Mouse (Mus musculus): Measurements from ENCODE around the gene Dnah17.

Gene Dnah17

GRCm38 (mm10) chr11:118085176-118085575 is 45.3 kb downstream of the Dnah17 start:
- DNase-seq, result no peak

GRCm38 (mm10) chr11:118084266-118084665 is 46.2 kb downstream of the Dnah17 start:
- no peak for DNase-seq

GRCm38 (mm10) chr11:118083811-118084210 is 46.6 kb downstream of the Dnah17 start:
- peak; percentile 45 to 88 for DNase-seq

GRCm38 (mm10) chr11:118082294-118082693 is 48.1 kb downstream of the Dnah17 start:
- DNase-seq, result no peak

- no peak for DNase-seq
These were observed 50.7 kb downstream of the Dnah17 start for GRCm38 (mm10) chr11:118079750-118080149.

GRCm38 (mm10) chr11:118076929-118077328 is 53.5 kb downstream of the Dnah17 start:
- DNase-seq, result peak; percentile 27 to 35

GRCm38 (mm10) chr11:118075035-118075522 is 55.4 kb downstream of the Dnah17 start:
- peak; percentile 35 to 43 for DNase-seq

GRCm38 (mm10) chr11:118071227-118071912 is 59.1 kb downstream of the Dnah17 start:
- no peak for DNase-seq

- DNase-seq, result no peak
These were observed 61.6 kb downstream of the Dnah17 start for GRCm38 (mm10) chr11:118068812-118069332.

GRCm38 (mm10) chr11:118067588-118067987 is 62.8 kb downstream of the Dnah17 start:
- DNase-seq, result no peak

GRCm38 (mm10) chr11:118060038-118060437 is 70.4 kb downstream of the Dnah17 start:
- DNase-seq, result no peak

GRCm38 (mm10) chr11:118058872-118059271 is 71.6 kb downstream of the Dnah17 start:
- DNase-seq, result no peak

- DNase-seq, result no peak
These were observed 72.1 kb downstream of the Dnah17 start for GRCm38 (mm10) chr11:118058367-118058766.

GRCm38 (mm10) chr11:118050174-118050573 is 80.3 kb downstream of the Dnah17 start:
- peak; percentile 78 to 80 for DNase-seq

GRCm38 (mm10) chr11:118049641-118050040 is 80.8 kb downstream of the Dnah17 start:
- DNase-seq, result peak; percentile 13 to 68

GRCm38 (mm10) chr11:118043293-118043907 is 87.0 kb downstream of the Dnah17 start:
- DNase-seq, result peak; percentile 78 to 87

GRCm38 (mm10) chr11:118042791-118043190 is 87.6 kb downstream of the Dnah17 start:
- no peak for DNase-seq

- no peak for DNase-seq
These were observed 95.4 kb downstream of the Dnah17 start for GRCm38 (mm10) chr11:118035068-118035467.

- DNase-seq, result no peak
These were observed 96.0 kb downstream of the Dnah17 start for GRCm38 (mm10) chr11:118034395-118034794.

GRCm38 (mm10) chr11:118031134-118031533 is 99.3 kb downstream of the Dnah17 start:
- DNase-seq, result no peak

GRCm38 (mm10) chr11:118029170-118029569 is 101.3 kb downstream of the Dnah17 start:
- DNase-seq, result no peak

- no peak for DNase-seq
These were observed 106.3 kb downstream of the Dnah17 start for GRCm38 (mm10) chr11:118024111-118024510.

GRCm38 (mm10) chr11:118023475-118023874 is 107.0 kb downstream of the Dnah17 start:
- no peak for DNase-seq

GRCm38 (mm10) chr11:118021806-118022205 is 108.6 kb downstream of the Dnah17 start:
- DNase-seq, result peak; percentile 70 to 87

All from kidney, postnatal 36 days (tissue).